Mouse (Mus musculus): ENCODE measurements at regions not wholly inside any gene's neighbourhood (a gene's known extent, or its start where the extent isn't known, plus 50 kb on each side); places are given as distances from the start of the nearest gene placed in this dataset.

- Histone ChIP-seq H3K9me3 (ENCODE audit: control insufficient read depth, low read length) (no peaks in the 10 kb centered on the region), H3K9ac (ENCODE audit: low read length) (no peak overlapping the region), H3K36me3 (ENCODE audit: control insufficient read depth, insufficient read depth, low read length) (no peaks in the 10 kb centered on the region), H3K4me2 (ENCODE audit: low read length) (no peak overlapping the region), H3K4me1 (replicated peaks; ENCODE audit: control insufficient read depth, insufficient read depth, low read length) (peaks cover 11% of the 10 kb centered on the region), H3K27ac (ENCODE audit: low read depth) (no peak overlapping the region), H3K4me3 (ENCODE audit: low read depth, low read length) (no peak overlapping the region), H3K27me3 (replicated peaks; ENCODE audit: control insufficient read depth, insufficient read depth, low read length) (no peaks in the 10 kb centered on the region)
- no peak for DNase-seq (ENCODE audit: low spot score)
- 64% methylated on average over 6 of the region's 6 CpGs for WGBS
- no peak for ATAC-seq (replicated peaks; ENCODE audit: low FRiP score, low TSS enrichment, low read depth)
Observed at GRCm38 (mm10) chr17:4265471-4265870, 569.4 kb upstream of the Nox3 start.

- Histone ChIP-seq H3K4me1 (replicated peaks; ENCODE audit: control insufficient read depth, insufficient read depth, low read length) (peaks cover 11% of the 10 kb centered on the region), H3K4me2 (ENCODE audit: low read length) (peak overlapping the region; percentile 40), H3K9ac (ENCODE audit: low read length) (no peak overlapping the region), H3K9me3 (ENCODE audit: control insufficient read depth, low read length) (no peaks in the 10 kb centered on the region), H3K4me3 (ENCODE audit: low read depth, low read length) (no peak overlapping the region), H3K27ac (ENCODE audit: low read depth) (peak overlapping the region; percentile 23; the same call in 1 of the 2 replicates), H3K36me3 (ENCODE audit: control insufficient read depth, insufficient read depth, low read length) (no peaks in the 10 kb centered on the region), H3K27me3 (replicated peaks; ENCODE audit: control insufficient read depth, insufficient read depth, low read length) (no peaks in the 10 kb centered on the region)
- ATAC-seq (replicated peaks; ENCODE audit: low FRiP score, low TSS enrichment, low read depth), result no peak
- WGBS, result 7% methylated on average over 6 of the region's 6 CpGs
- DNase-seq (ENCODE audit: low spot score), result no peak
Observed at GRCm38 (mm10) chr17:4265946-4266345, 569.9 kb upstream of the Nox3 start.

GRCm38 (mm10) chr17:4266487-4266886 lies 570.4 kb upstream of the Nox3 start:
- Histone ChIP-seq H3K36me3 (ENCODE audit: control insufficient read depth, insufficient read depth, low read length) (no peaks in the 10 kb centered on the region), H3K27ac (ENCODE audit: low read depth) (peak overlapping the region; percentile 23; the same call in 1 of the 2 replicates), H3K4me3 (ENCODE audit: low read depth, low read length) (no peak overlapping the region), H3K4me2 (ENCODE audit: low read length) (peak overlapping the region; percentile 40), H3K4me1 (replicated peaks; ENCODE audit: control insufficient read depth, insufficient read depth, low read length) (peaks cover 11% of the 10 kb centered on the region), H3K9ac (ENCODE audit: low read length) (no peak overlapping the region), H3K27me3 (replicated peaks; ENCODE audit: control insufficient read depth, insufficient read depth, low read length) (no peaks in the 10 kb centered on the region), H3K9me3 (ENCODE audit: control insufficient read depth, low read length) (no peaks in the 10 kb centered on the region)
- ATAC-seq (replicated peaks; ENCODE audit: low FRiP score, low TSS enrichment, low read depth) (no peak), DNase-seq (ENCODE audit: low spot score) (no peak)
- 4% methylated on average over 5 of the region's 5 CpGs for WGBS

GRCm38 (mm10) chr17:4268380-4268779 lies 572.3 kb upstream of the Nox3 start:
- Histone ChIP-seq H3K9ac (ENCODE audit: low read length) (no peak overlapping the region), H3K4me1 (replicated peaks; ENCODE audit: control insufficient read depth, insufficient read depth, low read length) (peaks cover 11% of the 10 kb centered on the region), H3K27ac (ENCODE audit: low read depth) (no peak overlapping the region), H3K4me2 (ENCODE audit: low read length) (no peak overlapping the region), H3K36me3 (ENCODE audit: control insufficient read depth, insufficient read depth, low read length) (no peaks in the 10 kb centered on the region), H3K4me3 (ENCODE audit: low read depth, low read length) (no peak overlapping the region), H3K9me3 (ENCODE audit: control insufficient read depth, low read length) (no peaks in the 10 kb centered on the region), H3K27me3 (replicated peaks; ENCODE audit: control insufficient read depth, insufficient read depth, low read length) (no peaks in the 10 kb centered on the region)
- WGBS, result 73% methylated on average over 5 of the region's 5 CpGs
- ATAC-seq (replicated peaks; ENCODE audit: low FRiP score, low TSS enrichment, low read depth) (no peak), DNase-seq (ENCODE audit: low spot score) (no peak)

- H3K9me3 ChIP-seq (ENCODE audit: control insufficient read depth, low read length), result no peaks in the 10 kb centered on the region
- no peaks in the 10 kb centered on the region for H3K4me1 ChIP-seq (replicated peaks; ENCODE audit: control insufficient read depth, insufficient read depth, low read length)
- no peak overlapping the region for H3K4me2 ChIP-seq (ENCODE audit: low read length)
- H3K36me3 ChIP-seq (ENCODE audit: control insufficient read depth, insufficient read depth, low read length), result no peaks in the 10 kb centered on the region
- no peak overlapping the region for H3K4me3 ChIP-seq (ENCODE audit: low read depth, low read length)
- DNase-seq (ENCODE audit: low spot score) (no peak), ATAC-seq (replicated peaks; ENCODE audit: low FRiP score, low TSS enrichment, low read depth) (no peak)
- no peaks in the 10 kb centered on the region for H3K27me3 ChIP-seq (replicated peaks; ENCODE audit: control insufficient read depth, insufficient read depth, low read length)
- no peak overlapping the region for H3K9ac ChIP-seq (ENCODE audit: low read length)
- no peak overlapping the region for H3K27ac ChIP-seq (ENCODE audit: low read depth)
- 64% methylated on average over 5 of the region's 5 CpGs for WGBS
Observed at GRCm38 (mm10) chr17:4272456-4272855, 576.4 kb upstream of the Nox3 start.

- no peak overlapping the region for H3K27ac ChIP-seq (ENCODE audit: low read depth)
- H3K27me3 ChIP-seq (replicated peaks; ENCODE audit: control insufficient read depth, insufficient read depth, low read length), result no peaks in the 10 kb centered on the region
- H3K36me3 ChIP-seq (ENCODE audit: control insufficient read depth, insufficient read depth, low read length), result no peaks in the 10 kb centered on the region
- ATAC-seq (replicated peaks; ENCODE audit: low FRiP score, low TSS enrichment, low read depth) (no peak), DNase-seq (ENCODE audit: low spot score) (no peak)
- no peaks in the 10 kb centered on the region for H3K4me1 ChIP-seq (replicated peaks; ENCODE audit: control insufficient read depth, insufficient read depth, low read length)
- H3K9me3 ChIP-seq (ENCODE audit: control insufficient read depth, low read length), result no peaks in the 10 kb centered on the region
- WGBS, result 68% methylated on average over 4 of the region's 4 CpGs
- H3K9ac ChIP-seq (ENCODE audit: low read length), result no peak overlapping the region
- H3K4me3 ChIP-seq (ENCODE audit: low read depth, low read length), result no peak overlapping the region
- H3K4me2 ChIP-seq (ENCODE audit: low read length), result no peak overlapping the region
Observed at GRCm38 (mm10) chr17:4276722-4277121, 580.7 kb upstream of the Nox3 start.

- H3K27me3 ChIP-seq (replicated peaks; ENCODE audit: control insufficient read depth, insufficient read depth, low read length), result no peaks in the 10 kb centered on the region
- ATAC-seq (replicated peaks; ENCODE audit: low FRiP score, low TSS enrichment, low read depth) (no peak), DNase-seq (ENCODE audit: low spot score) (no peak)
- H3K9me3 ChIP-seq (ENCODE audit: control insufficient read depth, low read length), result no peaks in the 10 kb centered on the region
- no peak overlapping the region for H3K27ac ChIP-seq (ENCODE audit: low read depth)
- 63% methylated on average over 4 of the region's 4 CpGs for WGBS
- H3K4me2 ChIP-seq (ENCODE audit: low read length), result no peak overlapping the region
- no peak overlapping the region for H3K4me3 ChIP-seq (ENCODE audit: low read depth, low read length)
- H3K36me3 ChIP-seq (ENCODE audit: control insufficient read depth, insufficient read depth, low read length), result no peaks in the 10 kb centered on the region
- no peaks in the 10 kb centered on the region for H3K4me1 ChIP-seq (replicated peaks; ENCODE audit: control insufficient read depth, insufficient read depth, low read length)
- no peak overlapping the region for H3K9ac ChIP-seq (ENCODE audit: low read length)
Observed at GRCm38 (mm10) chr17:4278239-4278827, 582.3 kb upstream of the Nox3 start.

GRCm38 (mm10) chr17:4281451-4281850 lies 585.4 kb upstream of the Nox3 start:
- no peaks in the 10 kb centered on the region for H3K36me3 ChIP-seq (ENCODE audit: control insufficient read depth, insufficient read depth, low read length)
- no peaks in the 10 kb centered on the region for H3K4me1 ChIP-seq (replicated peaks; ENCODE audit: control insufficient read depth, insufficient read depth, low read length)
- H3K4me3 ChIP-seq (ENCODE audit: low read depth, low read length), result no peak overlapping the region
- WGBS, result 85% methylated on average over 5 of the region's 5 CpGs
- no peak overlapping the region for H3K9ac ChIP-seq (ENCODE audit: low read length)
- H3K27ac ChIP-seq (ENCODE audit: low read depth), result no peak overlapping the region
- H3K4me2 ChIP-seq (ENCODE audit: low read length), result no peak overlapping the region
- ATAC-seq (replicated peaks; ENCODE audit: low FRiP score, low TSS enrichment, low read depth) (no peak), DNase-seq (ENCODE audit: low spot score) (no peak)
- no peaks in the 10 kb centered on the region for H3K9me3 ChIP-seq (ENCODE audit: control insufficient read depth, low read length)
- H3K27me3 ChIP-seq (replicated peaks; ENCODE audit: control insufficient read depth, insufficient read depth, low read length), result no peaks in the 10 kb centered on the region

- Histone ChIP-seq H3K4me3 (ENCODE audit: low read depth, low read length) (no peak overlapping the region), H3K27me3 (replicated peaks; ENCODE audit: control insufficient read depth, insufficient read depth, low read length) (no peaks in the 10 kb centered on the region), H3K27ac (ENCODE audit: low read depth) (no peak overlapping the region), H3K4me2 (ENCODE audit: low read length) (no peak overlapping the region), H3K9ac (ENCODE audit: low read length) (no peak overlapping the region), H3K4me1 (replicated peaks; ENCODE audit: control insufficient read depth, insufficient read depth, low read length) (no peaks in the 10 kb centered on the region), H3K9me3 (ENCODE audit: control insufficient read depth, low read length) (no peaks in the 10 kb centered on the region), H3K36me3 (ENCODE audit: control insufficient read depth, insufficient read depth, low read length) (no peaks in the 10 kb centered on the region)
- WGBS, result 79% methylated on average over 2 of the region's 2 CpGs
- no peak for DNase-seq (ENCODE audit: low spot score)
- no peak for ATAC-seq (replicated peaks; ENCODE audit: low FRiP score, low TSS enrichment, low read depth)
Observed at GRCm38 (mm10) chr17:4291418-4291817, 595.4 kb upstream of the Nox3 start.

Data from intestine, embryonic 14.5 days (tissue).